Mouse (Mus musculus): ENCODE data around the gene Ap1g2.
A peak's percentile ranks its signal among the peaks of the same experiment; 100 is the strongest.

The Ap1g2 gene

DNA sequence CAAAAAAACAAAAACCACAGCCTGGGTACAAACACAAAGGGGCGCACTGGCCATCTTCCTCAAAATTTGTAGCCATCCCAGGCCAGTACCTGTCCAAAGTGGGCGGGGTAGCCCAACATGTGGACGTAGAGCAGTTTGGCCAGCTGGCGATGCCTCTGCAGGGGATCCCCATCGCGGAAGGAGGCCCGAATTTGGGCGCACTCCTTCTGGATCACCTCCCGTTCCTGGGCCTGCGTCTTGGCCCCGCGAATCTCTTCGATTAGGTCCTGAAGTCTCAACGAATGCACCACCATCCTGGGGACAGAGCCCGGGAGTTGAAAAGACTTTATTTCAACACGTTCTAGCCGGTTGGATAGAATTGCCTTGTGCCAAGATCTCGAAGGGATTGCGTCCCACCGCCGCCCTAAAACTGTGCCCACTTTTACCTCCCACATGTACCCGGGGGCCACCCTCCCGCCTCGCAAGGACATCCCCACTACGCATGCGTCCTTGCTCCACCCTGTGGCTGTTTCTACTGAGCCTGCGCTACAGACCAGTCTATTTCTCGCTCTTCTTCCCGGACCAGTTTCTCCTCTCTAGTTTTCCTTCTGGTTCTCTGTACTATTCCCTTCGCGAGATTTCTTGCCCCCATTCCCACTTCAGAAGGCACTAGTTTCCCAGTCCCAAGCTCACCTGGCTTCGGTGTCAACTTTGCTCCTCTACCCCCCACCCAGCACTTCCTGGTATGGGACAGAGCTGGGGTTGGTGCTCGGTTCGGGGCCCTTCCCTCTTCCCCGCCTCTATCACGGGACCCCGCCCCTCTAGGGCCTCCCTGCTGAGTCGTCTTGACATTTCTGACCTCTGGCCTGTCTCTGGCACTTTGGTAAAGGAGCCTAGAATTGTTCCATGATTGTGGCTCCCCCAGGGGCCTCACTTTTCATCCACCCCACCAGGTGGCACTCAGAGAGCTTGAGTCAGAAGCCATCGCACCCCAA is at the start of gene Ap1g2:
Gene Ap1g2 (minus strand): TSS at position 758 of the 974 bp plus-strand sequence.
- peak; percentile 88 for DNase-seq

DNA sequence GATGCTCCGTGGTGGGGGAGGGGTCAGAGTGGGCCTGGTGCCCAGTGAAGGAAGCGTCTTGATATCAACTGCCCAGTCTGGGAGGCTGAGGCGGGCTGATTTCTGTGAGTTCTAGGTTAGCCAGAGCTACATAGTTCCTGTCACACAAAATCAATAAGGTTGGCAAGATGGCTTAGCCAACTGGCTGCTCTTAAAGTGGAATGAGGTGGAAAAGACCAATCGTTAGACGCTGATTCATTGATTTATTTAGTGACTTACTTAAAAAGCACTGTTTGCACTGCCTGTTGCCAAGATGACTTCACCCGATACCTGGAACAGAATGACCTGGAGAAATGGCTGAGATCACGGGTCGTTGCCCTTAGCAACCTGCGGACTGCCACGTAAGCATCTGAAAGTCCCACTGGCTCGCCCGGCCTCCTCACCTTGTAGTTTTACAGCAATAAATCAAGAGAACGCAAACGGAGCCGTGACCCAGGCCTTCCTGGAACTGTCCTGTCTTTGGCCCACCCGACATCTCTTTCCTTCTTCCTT is 46.6 kb upstream of the Ap1g2 start:
- no peak for DNase-seq

DNA sequence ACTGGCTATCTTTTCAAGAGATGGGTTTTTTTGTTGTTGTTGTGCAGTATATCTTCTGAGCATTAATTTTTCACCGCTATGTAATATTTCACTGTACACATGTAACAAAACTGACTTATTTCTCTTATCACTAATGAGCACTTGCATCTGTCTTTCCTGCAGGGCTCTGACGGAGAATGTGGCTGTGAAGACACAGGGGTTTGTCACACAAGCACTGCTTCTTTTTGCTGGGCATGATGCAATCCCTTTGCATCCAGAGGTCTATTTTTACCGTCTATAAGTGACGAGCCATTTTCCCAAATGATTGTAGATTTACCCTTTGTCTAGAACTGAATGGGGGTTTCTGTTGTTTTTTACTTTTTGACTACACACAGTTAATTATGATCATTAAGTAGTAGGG is 45.8 kb upstream of the Ap1g2 start:
- DNase-seq, result no peak

DNA sequence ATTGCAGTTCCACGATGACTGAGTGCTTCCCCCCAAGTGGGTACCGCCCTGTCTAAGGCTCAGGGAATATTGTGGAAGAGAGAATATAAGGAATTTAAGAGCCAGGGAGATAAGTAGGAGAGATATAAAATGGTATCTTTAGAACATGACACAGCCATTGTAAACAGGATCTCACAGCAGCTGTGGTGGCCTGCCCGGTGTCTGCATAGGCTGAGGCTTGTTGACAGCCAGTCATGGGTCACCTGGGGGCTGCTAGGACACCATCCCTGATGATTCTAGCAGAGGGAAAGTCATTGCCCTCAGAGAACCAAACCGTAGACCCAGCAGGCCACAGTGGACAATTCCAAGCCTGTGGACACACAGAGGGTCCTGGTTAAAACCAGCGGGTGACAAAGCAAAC is 44.6 kb upstream of the Ap1g2 start:
- DNase-seq, result no peak

DNA sequence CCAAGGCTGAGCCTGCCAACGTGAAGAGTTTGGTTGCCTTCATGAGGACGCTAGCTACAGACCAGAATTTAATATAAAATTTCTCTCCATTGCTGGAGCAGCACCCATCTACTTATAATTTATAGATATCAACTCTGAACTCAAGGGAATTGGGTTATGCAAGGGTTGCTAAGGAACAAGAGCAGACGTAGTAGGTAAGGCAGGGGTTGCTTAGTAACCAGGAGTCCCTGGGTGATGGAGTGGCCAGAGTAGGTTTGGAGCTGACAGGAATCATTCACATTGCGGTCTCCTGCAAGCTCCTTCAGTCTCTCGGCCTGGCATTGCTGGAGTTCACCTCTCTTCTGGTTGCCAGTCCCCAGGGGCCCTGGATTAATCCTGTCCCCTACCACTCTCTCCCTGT is 42.6 kb upstream of the Ap1g2 start:
- DNase-seq, result no peak

DNA sequence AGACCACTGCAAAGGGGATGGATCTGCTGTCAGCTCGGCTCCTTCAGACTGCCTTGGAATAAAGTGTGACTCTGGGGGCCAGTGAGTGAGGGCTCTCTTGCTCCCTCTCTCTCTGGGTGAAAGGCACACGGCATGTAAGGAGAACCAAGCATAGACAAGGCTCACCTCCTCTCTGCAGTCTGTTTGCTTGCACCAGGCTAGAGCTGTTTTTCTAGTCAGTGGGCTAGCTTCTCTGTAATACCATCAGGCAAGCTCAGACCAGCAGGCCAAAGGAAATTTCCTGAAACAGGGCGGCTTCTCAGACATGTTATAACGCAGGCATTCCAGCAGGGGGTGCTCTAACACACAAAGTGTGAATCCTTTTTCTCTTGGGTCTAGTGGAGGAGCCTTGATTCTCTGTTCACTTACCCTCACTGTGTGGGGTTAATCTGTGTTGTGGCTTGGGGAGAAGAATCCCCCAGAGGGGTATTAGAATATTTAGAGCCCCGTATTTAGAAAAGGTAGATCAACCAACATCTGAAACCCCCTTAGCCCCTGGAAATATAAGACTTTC is 42.0 kb upstream of the Ap1g2 start:
- DNase-seq, result peak; percentile 58

DNA sequence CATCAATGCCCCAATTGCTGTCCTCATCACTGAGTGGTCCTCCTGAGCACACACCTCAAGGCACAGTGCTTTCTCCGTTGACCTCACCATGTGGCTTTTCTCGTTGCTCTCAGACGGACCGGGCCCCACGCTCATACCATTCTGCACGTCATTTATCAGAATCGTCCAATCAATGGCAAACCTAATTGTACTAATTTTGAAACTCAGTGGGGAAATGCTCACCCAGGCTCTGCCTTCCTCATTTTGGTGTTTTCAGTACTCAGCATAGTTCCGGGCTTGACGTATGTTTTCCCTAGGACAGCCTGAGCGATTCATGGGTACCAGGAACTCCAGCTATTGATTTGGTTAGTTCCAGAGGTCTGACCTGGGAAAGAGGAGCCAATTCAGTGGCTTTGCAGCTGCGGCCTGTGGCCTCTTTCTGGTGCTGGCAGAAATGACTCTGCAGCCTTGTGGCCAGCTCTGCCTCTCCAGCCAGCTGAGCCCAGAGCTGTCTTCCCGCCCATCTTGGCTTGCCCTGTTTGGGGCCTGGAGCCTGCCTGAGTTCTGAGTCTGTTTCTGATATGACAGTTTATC is 40.5 kb upstream of the Ap1g2 start:
- DNase-seq, result no peak

DNA sequence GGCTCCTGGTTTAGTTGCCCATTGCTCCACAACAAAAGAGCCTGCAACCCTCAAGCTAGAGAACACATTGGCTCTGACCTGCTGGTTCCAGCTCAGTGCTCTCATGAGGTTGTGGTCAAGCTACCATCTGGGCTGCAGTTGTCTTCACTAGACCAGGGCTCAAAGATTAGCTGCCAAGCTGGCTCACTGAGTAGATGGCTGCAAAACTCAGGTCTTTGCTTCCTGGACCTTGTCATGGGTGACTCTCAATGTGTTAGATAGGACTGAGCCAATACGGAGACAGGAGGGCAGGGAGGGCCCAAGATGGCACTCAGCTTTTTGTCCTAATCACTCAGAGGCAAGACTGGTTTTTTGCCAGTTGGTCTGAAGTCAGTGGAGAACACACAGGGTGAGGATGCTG is 39.9 kb upstream of the Ap1g2 start:
- DNase-seq, result no peak

DNA sequence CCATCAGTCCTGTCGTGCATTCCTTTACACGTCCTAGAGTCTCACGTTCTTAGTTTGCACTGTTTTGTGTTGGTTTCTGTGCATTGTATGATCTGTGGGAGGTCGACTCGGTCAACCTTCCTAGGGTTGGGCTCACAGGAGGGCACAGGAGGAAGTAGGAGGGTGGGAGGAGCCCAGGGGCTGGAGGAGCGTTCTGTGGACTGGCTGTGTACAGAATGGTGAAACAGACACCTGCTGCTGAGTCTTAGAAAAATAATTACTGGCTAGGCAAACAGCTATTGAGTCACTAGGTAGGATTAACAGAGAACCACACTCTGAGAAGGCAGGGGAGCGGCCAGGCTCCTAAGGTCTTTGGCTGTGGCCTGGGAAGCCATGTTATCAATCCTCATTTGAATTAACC is 32.9 kb upstream of the Ap1g2 start:
- no peak for DNase-seq

DNA sequence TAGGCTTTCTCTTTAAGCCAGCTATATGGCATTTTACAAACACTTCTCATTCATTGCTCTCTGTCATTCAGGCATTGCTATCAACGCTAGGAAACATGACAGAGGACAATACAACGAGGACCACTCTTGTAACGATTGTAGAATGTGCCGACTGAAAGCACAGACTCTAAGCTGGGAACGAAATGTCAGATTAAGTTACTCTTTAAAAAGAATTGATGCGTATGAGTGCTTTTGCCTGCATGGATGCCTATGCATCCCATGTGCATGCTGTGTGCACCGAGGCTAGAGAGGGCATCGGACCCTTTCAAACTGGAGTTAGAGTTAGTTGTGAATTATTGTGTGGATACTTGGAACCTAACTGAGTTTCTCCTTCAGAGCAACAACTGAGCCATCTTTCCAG is 29.3 kb upstream of the Ap1g2 start:
- DNase-seq, result no peak

DNA sequence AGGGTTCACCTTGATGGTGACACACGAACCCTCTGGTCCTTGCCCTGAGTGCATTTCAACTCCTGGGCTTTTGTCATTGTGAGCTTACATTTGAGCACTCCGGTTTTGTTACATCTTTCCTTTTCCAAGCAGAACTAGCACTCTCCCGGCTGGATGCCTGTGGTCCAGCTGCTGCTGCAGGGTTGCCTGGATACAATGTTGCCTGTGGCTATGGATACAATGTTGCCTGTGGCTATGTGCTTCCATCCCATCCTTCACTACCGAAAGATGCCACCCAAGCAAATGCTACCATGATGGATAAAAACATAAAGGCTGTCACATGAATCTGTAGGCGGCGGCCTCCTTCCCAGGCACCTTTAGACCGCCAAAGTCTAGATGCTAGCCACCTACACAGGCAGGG is 20.1 kb upstream of the Ap1g2 start:
- DNase-seq, result no peak

DNA sequence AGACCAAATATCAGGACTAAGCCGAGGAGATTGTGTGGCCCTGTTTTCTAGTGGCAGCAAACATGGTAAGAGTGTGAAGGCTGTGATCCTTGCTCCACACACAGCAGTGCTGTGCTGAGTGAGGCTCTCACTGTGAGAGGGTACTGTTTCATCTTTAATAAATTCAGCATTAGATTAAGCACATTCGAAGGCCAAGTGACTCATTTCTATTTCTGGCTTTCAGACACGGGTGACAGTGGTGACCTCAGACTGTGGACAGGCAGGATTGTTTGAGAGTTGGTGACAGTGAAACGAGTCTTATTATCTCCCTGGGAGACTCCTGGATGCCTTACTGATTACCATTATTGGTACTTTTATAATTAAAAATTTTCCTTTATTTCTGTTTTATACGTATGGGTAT is 19.3 kb upstream of the Ap1g2 start:
- no peak for DNase-seq

DNA sequence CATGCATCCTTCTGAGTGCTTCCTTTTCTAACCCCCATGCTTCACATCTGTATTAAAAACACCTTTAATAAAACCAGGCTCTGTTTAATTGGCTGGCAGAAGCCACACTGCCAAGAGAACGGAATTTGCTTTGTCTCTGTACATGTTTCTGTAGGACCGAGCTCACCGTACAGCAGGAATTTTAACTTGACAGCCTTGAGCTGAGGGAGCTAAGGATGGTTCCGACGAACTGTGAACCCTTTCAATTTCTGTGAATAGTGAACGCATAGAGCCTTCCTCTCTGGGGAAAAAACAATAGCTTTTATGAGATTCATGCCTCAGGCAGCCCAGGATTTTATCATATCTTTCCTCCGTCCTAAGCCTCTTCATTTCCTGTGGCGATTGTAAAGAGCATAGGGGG is 16.0 kb upstream of the Ap1g2 start:
- no peak for DNase-seq

DNA sequence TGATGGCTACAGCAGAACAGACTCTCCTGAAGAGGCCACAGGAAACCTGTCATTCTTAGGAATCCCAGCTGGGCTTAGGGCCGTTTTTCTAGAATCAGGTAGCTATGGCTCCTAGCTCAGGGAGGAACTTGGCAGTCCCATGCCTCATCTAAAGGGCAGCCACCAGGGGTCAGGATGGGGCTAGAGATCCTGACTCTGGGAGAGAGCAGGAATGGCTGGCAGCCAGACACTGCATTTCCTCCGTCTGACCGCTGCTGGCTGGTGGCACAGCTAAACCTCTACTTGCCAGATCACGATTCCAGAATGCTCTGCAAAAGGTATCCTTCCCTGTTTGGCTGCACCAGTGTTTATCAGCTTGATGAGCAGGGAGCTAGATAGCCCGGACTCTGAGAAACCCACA is 15.6 kb upstream of the Ap1g2 start:
- DNase-seq, result peak; percentile 50

DNA sequence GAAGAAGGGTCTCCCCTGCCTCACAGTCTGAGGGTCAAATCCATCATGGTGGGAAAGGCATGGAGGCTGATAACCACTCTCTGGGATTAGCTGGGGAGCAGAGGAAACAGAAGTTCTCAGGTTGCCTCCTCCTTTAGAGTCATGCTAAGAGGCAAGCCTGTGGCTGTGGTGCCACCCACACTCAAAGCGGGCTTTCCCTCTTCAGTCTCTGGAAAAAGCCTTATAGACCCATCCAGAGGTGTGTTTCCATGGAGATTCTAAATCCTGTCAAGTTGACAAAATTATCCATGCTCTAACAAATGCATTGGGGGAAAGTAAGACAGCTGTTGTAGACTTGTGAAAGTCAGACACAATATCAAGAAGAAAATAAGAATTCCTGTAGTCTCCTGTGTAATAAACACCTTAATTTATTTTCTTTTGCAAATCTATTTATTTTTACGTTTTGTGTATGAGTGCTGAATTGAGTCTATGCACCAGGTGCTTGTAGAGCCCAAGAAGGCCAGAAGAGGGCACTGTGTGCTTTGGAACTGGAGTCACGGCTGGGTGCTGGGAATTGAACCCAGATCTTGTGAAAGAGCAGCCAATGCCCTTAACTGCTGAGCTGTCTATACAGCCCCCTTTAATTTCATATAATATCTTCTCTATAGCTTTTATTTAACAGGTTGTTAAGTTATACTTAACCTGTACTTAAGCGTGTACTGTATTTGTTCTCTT is 13.2 kb upstream of the Ap1g2 start:
- no peak for DNase-seq

DNA sequence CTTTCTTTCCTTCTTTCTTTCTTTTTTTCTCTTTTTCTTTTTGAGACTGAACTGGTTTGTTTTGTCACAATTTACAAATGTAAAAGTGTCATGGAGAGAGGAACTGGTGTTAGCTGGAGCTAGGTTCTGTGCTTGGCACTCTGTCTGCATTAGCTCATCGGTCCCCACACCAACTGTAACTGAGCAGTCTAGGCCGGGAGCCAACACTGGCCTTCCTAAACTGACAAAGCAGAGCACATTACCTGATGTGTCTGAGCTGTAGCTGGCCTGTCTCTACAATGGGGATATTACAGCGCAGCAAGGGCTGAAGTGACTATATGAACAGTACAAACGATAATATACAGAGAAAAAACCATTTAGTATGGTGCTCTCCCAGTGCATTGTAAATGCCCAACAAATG is 12.5 kb upstream of the Ap1g2 start:
- no peak for DNase-seq

DNA sequence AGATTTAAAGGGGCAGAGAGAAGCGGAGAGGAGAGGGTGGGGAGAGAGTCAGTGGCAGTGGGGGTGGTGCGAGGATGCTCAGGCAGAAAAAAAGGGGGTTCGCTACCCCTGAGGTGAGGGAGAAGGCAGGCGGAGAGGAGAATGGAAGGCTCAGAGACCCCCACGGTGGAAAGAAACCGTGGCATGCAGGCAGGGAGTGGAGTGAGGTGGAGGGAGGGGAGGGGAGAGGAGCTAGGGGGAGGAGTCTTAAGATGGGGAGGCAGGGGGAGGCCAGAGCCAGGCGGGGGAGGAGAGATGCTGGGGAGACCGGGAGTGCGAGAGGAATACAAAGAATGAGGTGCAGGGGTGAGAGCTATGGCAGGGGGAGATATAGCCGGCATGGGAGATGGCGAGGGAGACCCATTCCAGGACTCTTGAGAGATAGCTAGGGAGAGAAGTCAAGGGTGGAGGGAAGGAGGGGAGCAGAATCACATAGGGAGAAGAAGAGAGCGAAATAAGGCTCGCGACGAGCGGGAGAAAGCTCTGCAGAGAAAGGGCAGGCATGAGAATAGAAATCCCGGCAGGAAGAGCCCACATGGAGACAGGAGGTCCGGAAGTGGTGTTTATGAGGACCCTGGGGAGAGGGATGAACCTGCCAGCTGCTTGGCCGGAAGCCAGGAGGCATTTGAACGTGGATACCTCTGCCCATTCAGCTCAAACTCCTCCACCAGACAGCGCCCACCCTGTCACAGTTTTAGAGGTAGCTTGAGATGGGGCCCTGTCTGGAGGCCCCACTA is 10.2 kb upstream of the Ap1g2 start, which contains the start of gene Jph4:
Gene Jph4 (minus strand): TSS at position 511 of the 776 bp plus-strand sequence.
- DNase-seq, result no peak

DNA sequence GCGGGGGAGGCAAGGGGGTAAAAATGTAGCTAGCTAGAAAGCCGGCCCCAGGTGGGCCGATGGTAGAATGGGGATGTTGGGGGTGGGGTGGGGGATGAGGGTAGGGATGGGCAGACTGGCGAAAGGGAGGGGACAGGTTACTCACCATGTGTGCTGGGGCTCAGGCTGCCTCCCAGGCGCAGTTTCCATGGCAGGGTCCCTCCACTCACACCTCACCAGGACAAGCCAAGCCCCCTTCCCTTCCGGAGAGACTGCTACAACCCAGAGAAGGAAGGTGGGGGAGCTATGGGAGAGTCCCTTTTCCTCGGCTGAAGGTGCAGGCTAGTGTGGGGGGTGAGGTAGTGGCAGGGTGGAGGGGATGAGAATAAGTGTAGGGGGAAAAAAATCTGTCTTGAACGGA is 9.5 kb upstream of the Ap1g2 start:
- DNase-seq, result no peak

DNA sequence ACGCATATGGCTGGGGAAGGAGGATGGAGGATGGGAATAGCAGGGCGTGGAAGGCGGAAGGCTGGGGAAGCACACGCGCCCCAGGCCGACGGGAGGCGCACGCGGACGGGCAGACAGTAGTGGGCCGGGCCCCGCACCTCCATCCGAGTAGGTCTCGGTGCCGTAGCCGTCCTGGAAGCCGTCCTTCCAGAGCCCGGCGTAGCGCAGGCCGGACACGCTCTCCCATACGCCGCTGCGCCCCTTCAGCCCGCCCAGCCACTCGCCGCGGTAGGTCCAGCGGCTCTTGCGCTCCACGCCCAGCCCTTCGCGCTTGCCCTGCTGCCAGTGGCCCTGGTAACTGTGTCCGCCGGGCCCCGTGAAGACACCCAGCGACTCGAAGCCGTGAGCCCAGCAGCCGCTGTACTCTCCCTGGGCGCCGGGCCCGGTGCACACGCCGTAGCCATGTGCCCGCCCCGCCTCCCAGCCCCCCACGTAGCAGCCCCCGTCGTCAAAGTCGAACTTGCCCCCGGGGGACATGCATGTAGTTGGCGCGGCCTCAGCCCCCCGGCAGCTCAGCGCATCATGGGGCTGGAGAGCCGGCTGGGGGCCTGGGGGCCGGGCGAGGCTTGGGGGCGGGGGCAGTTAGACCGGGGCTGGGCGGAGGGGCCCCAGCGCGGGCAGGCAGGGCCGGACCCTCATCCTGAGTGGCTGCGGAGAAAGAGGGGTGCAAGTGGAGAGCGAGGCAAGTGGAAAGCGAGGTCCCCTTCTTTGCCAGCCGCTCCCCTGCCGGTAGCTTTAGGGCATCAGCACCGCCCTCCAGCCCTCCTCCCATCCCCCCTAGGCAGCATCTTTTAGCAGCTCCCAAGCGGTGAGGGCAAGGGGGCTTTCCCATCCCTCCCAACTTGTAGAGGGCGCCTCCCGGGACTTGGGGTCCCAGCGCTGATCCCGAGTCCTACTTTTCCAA is 8.6 kb upstream of the Ap1g2 start:
- DNase-seq, result no peak

DNA sequence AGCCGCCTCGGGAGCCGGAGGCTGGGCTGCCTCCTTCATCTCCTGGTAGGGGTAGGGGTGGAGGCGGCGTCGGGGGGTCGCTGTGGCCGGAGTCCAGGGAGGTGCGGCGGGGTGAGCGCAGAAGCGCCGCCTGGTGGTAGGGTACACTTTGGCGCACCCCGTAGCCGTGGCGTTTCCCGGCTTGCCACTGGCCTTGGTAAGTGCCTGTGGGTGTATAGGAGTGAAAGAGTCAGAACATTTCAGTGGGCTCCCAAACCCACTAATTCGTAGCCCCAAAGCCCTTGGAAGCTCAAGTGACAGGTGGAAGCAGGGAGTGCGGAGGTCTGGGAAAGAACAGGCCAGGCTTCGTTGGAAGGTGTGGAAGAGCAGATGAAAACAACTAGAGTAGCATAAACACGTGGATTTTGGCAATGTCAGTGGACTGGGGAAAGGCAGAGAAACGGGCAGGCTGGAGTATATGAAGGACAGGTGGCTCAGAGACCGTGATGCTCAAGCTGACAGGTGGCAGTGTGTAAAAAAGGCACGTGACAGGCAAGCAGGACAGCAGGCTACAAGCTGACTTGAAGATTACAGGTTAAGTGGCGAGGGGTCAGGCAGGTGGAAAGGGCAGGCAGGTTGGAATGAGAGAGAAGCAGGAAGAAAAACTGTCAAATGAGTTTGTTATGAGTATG is 7.7 kb upstream of the Ap1g2 start:
- peak; percentile 42 for DNase-seq

Measured in thymus, postnatal 25 days (tissue).